Mouse (Mus musculus): ENCODE data around the gene Cryge. TPM values are rescaled to one million over a fixed set of nuclear protein-coding genes. Genes with fewer than 3 reads are reported as not detected.

Cryge gene
- 0.58 and 0.62 TPM in 2 replicates for polyA plus RNA-seq (2012; rRNA removed)

DNA sequence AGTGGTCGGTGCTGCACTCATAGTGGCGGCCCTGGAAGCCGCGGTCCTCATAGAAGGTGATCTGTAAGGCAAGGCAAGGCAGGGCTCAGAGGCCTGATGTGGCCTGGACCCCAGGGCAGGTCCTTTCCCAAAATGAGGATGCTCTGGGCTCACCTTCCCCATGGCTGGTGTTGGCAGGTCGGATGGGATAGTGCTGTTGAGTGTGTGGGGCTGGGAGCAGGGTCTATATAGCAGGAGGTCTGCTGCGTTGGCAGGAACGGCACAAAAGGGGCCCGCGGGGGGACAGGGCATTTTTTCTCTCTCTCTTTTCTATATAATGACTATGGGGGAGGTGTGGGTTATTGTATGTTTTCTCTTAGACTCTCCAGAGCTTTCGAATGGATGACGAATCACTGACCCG lies at the start of gene Cryge:
Cryge (minus strand) TSS at position 198 of the 400 bp plus-strand sequence.

GRCm38 (mm10) chr1:65082188-65082587 lies 31.2 kb upstream of the Cryge start, which contains the start of gene Crygb:
Crygb (minus strand) TSS chr1:65082288.

GRCm38 (mm10) chr1:65073589-65073988 lies 22.6 kb upstream of the Cryge start, which contains the start of gene Crygc:
Crygc (minus strand) TSS chr1:65073689.

DNA sequence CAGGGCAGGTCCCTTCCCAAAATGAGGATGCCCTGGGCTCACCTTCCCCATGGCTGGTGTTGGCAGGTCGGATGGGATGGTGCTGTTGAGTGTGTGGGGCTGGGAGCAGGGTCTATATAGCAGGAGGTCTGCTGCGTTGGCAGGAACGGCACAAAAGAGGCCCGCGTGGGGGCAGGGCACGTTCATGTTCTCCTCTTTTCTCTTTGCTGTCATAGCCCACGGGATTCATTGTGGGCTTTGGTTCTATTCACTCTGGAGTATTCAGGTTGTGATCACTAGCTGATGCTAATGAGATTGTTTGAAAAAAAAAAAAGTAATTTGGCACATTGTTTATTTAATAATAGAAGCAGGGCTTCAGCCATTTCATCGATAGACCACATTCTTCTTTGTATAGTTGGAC lies 12.4 kb upstream of the Cryge start, which contains the start of gene Crygd:
Crygd (minus strand) TSS at position 101 of the 400 bp plus-strand sequence.

GRCm38 (mm10) chr1:65032641-65033040 lies 18.3 kb downstream of the Cryge start, which contains the start of gene Akr1cl:
Akr1cl (minus strand) TSS chr1:65032759.

Other genes starting within 250 kb of the Cryge start
- 2.7 and 4.1 TPM in 2 replicates for gene Plekhm3, start 94.3 kb downstream of the Cryge start, polyA plus RNA-seq (2012; rRNA removed)
- 0.13 and 1.3 TPM in 2 replicates for gene Akr1cl, start 18.4 kb downstream of the Cryge start, polyA plus RNA-seq (2012; rRNA removed)
- gene Crygd, start 12.3 kb upstream of the Cryge start, polyA plus RNA-seq (2012; rRNA removed) = 0.32 TPM in 1 of 2 replicates, not detected in the other
- 0.19 and 0.22 TPM in 2 replicates for gene Crygc, start 22.5 kb upstream of the Cryge start, polyA plus RNA-seq (2012; rRNA removed)
- gene Crygb, start 31.1 kb upstream of the Cryge start, polyA plus RNA-seq (2012; rRNA removed) = 0.11 and 0.18 TPM in 2 replicates
- gene Cryga, start 52.2 kb upstream of the Cryge start, polyA plus RNA-seq (2012; rRNA removed) = 0.11 TPM in 1 of 2 replicates, not detected in the other
- not detected in 2 replicates for gene Gm28845, start 68.4 kb upstream of the Cryge start, polyA plus RNA-seq (2012; rRNA removed)
- 0.19 and 0.25 TPM in 2 replicates for gene D630023F18Rik, start 72.1 kb upstream of the Cryge start, polyA plus RNA-seq (2012; rRNA removed)
- 143 and 168 TPM in 2 replicates for gene Idh1, start 135.4 kb upstream of the Cryge start, polyA plus RNA-seq (2012; rRNA removed)
- 11.2 and 13.4 TPM in 2 replicates for gene Pikfyve, start 135.5 kb upstream of the Cryge start, polyA plus RNA-seq (2012; rRNA removed)
- gene Pth2r, start 230.9 kb upstream of the Cryge start, polyA plus RNA-seq (2012; rRNA removed) = 0.24 and 0.76 TPM in 2 replicates